Mouse (Mus musculus) testis, adult 2 months (tissue): ENCODE results near the gene 3110082I17Rik. TPM values are rescaled to one million over a fixed set of nuclear protein-coding genes. Genes with fewer than 3 reads are reported as not detected.
A peak's percentile ranks its signal among the peaks of the same experiment; 100 is the strongest.

Experiments
- H3K27ac ChIP-seq: fragments of 200-500 bp; 2 replicates; pipeline ENCODE4 v1.5.1; 2012; ENCODE audit warnings: low read depth, low read length; ENCODE audit not compliant: control insufficient read depth, insufficient read depth
- H3K27me3 ChIP-seq: fragments of 200-500 bp; 2 replicates; pipeline ENCODE4 v1.6.1; 2012; ENCODE audit warnings: mild to moderate bottlenecking, low read length, moderate library complexity; ENCODE audit not compliant: control insufficient read depth, insufficient read depth
- H3K36me3 ChIP-seq: fragments of 200-500 bp; 2 replicates; pipeline ENCODE4 v1.6.1; 2012; ENCODE audit warnings: mild to moderate bottlenecking, low read length; ENCODE audit not compliant: control insufficient read depth, insufficient read depth
- H3K4me1 ChIP-seq: fragments of 200-500 bp; 2 replicates; pipeline ENCODE4 v1.6.1; 2012; ENCODE audit warnings: low read length; ENCODE audit not compliant: control insufficient read depth, insufficient read depth
- H3K4me3 ChIP-seq: fragments of 200-500 bp; 2 replicates; pipeline ENCODE4 v1.5.1; 2012; ENCODE audit warnings: low read depth, mild to moderate bottlenecking, low read length, moderate library complexity, mixed read lengths; ENCODE audit not compliant: control insufficient read depth
- CTCF ChIP-seq: fragments of 200-500 bp; IDR thresholded peaks from 2 replicates; pipeline ENCODE4 v1.5.1; 2012; ENCODE audit warnings: low read depth, mild to moderate bottlenecking, inconsistent platforms, low read length, moderate library complexity; ENCODE audit not compliant: control insufficient read depth, insufficient read depth, insufficient replicate concordance
- POLR2A ChIP-seq: fragments of 200-500 bp; IDR thresholded peaks from 2 replicates; pipeline ENCODE4 v1.6.1; 2012; ENCODE audit warnings: low read depth, mild to moderate bottlenecking, inconsistent platforms, low read length, moderate library complexity; ENCODE audit not compliant: control insufficient read depth
- polyA plus RNA-seq: library from polyadenylated mRNA; depleted of rRNA; stranded (reverse); fragments of >200 nt; gene quantifications from 2 replicates; pipeline ENCODE4 v1.2.3, GENCODE M21; 2012

The 3110082I17Rik gene
- polyA plus RNA-seq, 1 experiment: 14.9 TPM

- no peak for TF ChIP-seq CTCF
- no peak for TF ChIP-seq POLR2A
- Histone ChIP-seq H3K27me3 (no peaks in the 10 kb centered on the region), H3K4me1 (peaks cover 29% of the 10 kb centered on the region), H3K27ac (no peak overlapping the region), H3K36me3 (no peaks in the 10 kb centered on the region), H3K4me3 (no peak overlapping the region)
These were observed 78.5 kb downstream of the 3110082I17Rik start for GRCm38 (mm10) chr5:139381586-139382513.

DNA sequence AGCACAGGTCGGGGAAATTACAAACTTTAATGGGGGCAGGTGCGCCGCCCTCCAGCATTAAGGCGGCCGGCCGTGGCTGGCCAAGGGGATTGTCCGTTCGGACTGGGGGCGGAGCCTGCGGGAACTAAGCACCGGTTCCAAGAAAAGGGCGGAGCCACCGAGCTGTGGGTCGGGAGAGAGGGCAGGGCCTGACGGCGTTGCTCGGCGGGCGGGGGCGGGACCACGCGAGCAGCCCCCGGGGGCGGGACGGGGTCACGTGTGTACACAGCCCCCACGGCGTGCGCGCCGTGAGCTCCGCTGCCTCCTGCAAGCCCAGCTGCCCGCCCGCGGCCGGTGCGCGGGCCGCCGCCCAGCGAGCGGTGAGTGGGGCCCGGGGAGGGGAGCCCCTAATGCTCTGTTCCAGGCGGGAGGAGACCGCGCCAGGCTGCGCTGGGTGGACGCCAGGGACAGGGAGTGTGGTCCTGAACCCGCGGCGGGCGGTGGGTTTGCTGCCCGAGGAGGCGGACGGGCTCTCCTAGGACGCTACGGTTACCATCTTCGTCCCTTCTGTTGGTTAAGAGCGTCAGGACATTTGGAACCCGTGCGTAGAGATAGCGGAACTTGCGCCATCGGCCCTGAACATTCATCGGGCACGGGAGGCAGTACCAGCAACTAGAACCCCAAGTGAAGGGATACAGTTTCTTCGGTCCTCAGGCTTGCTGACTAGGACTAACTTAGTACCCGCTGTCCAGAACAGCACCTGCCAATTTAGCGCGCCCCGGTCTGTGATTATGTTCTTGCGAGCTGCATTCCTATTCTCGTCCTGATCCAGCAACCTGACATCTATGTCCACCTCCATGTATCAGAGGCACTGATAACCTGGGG is 79.7 kb downstream of the 3110082I17Rik start:
- Histone ChIP-seq H3K36me3 (no peaks in the 10 kb centered on the region), H3K4me3 (peak overlapping the region; percentile 89), H3K4me1 (peaks cover 29% of the 10 kb centered on the region), H3K27ac (peak overlapping the region; percentile 77), H3K27me3 (no peaks in the 10 kb centered on the region)
- TF ChIP-seq CTCF (no peak), POLR2A (peak; percentile 19; the same call in 1 of the 2 replicates)

DNA sequence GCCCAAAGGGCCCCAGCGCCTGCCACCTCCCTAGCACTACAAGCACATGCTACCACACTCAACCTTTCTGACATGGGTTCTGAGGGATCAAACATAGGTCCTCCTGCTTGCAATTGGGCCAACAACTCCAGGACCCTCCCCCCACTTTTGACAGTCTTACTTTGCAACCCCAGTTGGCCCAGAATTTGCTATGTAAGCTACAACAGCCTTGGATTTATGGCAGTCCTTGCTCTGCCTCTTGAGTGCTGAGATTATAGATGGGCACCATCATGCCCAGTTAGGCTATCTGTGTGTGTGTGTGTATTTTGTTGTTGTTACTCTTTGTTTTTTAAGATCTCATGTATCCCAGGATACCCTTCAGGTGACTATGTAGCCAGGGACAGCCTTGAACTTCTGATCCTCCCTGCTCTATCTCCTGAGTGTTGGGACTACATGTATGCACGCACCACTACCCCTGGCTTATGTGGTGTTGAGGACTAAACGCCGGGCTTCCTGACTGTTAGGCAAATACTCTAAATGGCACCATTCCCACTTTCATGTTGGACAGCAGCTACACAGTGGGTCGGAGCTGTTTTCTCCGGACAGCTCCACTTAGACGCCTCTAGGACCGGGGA is 80.4 kb downstream of the 3110082I17Rik start:
- Histone ChIP-seq H3K4me1 (peaks cover 29% of the 10 kb centered on the region), H3K27me3 (no peaks in the 10 kb centered on the region), H3K27ac (peak overlapping the region; percentile 75), H3K4me3 (peak overlapping the region; percentile 89), H3K36me3 (no peaks in the 10 kb centered on the region)
- TF ChIP-seq CTCF (no peak), POLR2A (no peak)

DNA sequence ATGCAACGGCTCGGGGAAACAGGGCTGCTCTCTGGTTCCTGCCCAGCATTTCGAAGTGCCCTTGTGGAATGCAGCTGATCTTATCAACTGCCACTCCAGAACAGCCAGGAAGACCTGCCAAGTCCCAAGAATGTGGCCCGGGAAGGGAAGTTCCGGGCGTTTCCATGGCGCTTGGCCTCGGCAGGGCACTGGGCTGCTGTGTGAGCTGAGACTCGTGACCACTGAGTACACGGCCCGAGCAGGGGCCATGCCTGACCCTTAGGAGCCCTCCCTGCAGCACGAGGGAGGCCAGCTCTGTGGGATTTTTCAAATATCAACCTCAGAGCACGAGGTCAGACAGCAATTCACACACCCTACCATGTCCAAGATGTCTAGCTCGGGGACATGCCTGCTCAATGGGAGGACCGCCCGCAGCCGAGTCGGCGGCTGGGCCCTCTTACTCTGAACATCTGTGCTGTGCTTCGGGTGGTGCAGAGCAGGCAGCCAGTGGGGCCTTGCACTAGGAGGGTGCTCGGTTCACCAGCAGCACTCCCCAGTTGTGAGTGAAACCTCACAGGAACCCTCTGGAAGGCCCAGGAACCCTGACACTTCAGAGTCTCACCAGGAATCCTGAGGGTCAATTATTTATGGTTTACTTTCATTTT is 81.2 kb downstream of the 3110082I17Rik start:
- Histone ChIP-seq H3K27me3 (no peaks in the 10 kb centered on the region), H3K4me1 (peaks cover 29% of the 10 kb centered on the region), H3K27ac (peak overlapping the region; percentile 68), H3K36me3 (no peaks in the 10 kb centered on the region), H3K4me3 (no peak overlapping the region)
- TF ChIP-seq POLR2A (no peak), CTCF (no peak)

GRCm38 (mm10) chr5:139378271-139378556 is 82.1 kb downstream of the 3110082I17Rik start:
- Histone ChIP-seq H3K36me3 (no peaks in the 10 kb centered on the region), H3K27me3 (no peaks in the 10 kb centered on the region), H3K4me3 (no peak overlapping the region), H3K27ac (no peak overlapping the region; the same call in 1 of the 2 replicates), H3K4me1 (peaks cover 29% of the 10 kb centered on the region)
- TF ChIP-seq POLR2A (no peak), CTCF (no peak)

- Histone ChIP-seq H3K4me1 (peaks cover 31% of the 10 kb centered on the region), H3K27me3 (no peaks in the 10 kb centered on the region), H3K27ac (peak within 1 kb of the TSS; percentile 61), H3K4me3 (no peak within 1 kb of the TSS), H3K36me3 (no peaks in the 10 kb centered on the region)
- TF ChIP-seq POLR2A: no peak
- TF ChIP-seq CTCF: no peak
These were observed 82.7 kb downstream of the 3110082I17Rik start, which contains the start of gene Gpr146 for GRCm38 (mm10) chr5:139377468-139378270. Gene Gpr146 (plus strand): TSS chr5:139377697.
